Mouse (Mus musculus): Measurements from ENCODE around the gene Hsd17b11.

The Hsd17b11 gene

DNA sequence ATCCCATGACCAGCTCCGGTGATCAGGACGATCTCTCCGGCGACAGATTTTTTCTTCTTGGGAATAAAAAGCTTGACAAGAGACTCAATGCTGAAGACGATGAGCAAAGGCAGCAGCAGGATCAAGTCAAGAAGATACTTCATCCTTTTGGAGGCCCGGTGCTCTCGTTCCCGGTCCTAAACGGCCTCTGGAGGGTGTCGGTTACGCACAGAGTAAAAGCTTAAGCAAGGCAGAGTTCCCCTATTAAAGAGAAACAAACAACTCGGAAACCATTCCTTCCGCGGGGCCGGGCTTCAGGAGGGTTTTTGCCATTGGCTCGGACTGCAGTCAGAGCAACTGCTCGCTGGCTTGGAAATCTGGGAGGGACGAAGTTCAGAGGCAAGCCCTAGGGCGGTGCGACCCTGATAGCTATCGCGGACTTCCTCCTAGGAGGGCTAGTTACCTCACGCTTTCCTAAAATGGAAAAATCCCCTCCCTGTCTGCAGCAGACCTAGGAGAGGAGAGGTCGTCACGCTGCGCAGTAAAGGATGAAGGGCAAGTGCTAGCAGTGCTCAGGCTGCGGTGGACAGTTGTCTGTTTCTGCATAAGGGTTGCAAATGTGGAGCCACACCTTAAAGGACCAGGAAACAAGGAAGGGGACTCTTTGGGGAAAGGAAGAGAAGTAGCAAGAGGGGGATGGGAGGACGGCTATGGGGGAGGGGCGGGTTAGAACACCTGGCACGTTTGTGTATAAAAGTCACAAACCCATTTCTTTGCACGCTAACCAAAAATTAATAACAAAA is at the start of gene Hsd17b11:
TSS of gene Hsd17b11 (minus strand) at position 323 of the 782 bp plus-strand sequence.
- DNase-seq (ENCODE audit: extremely low read depth, low read depth) = peak; percentile 88

DNA sequence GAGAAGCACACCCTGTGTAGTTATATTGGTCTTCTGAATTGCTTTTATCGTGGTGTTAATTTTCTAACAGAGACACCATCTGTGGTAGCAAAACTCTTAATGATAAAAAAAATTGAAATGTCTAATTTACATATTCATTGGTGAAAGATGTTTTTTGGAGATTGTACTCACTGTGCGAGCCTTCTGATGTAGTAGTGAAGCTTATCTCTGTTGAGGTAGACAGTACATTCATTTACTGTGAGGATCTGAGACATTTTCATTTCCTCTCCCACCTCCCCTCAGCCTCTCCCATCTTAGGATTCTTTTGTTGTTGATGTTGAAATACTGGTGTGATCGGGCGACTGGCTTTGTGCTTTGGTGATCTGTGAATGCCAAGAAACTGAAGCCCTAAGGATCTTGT is 49.3 kb upstream of the Hsd17b11 start:
- DNase-seq (ENCODE audit: extremely low read depth, low read depth) = no peak

DNA sequence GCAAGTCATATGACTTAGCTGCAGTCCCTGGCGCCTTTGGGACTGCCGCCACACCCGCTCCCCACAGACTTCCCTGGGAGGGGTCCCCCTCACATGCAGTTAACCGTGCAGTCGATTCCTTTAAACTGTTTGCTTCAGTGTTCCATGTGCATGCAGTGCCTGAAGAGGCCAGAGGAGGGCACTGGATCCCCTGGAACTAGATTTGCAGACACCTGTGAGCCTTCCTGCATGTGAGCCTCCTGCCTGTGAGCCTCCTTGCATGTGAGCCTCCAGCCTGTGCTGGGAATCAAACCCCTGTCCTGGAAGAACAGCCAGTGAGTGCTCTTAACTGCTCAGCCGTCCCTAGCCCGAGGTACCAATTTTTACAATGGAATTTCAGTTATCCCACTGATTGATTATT is 47.0 kb upstream of the Hsd17b11 start:
- no peak for DNase-seq (ENCODE audit: extremely low read depth, low read depth)

DNA sequence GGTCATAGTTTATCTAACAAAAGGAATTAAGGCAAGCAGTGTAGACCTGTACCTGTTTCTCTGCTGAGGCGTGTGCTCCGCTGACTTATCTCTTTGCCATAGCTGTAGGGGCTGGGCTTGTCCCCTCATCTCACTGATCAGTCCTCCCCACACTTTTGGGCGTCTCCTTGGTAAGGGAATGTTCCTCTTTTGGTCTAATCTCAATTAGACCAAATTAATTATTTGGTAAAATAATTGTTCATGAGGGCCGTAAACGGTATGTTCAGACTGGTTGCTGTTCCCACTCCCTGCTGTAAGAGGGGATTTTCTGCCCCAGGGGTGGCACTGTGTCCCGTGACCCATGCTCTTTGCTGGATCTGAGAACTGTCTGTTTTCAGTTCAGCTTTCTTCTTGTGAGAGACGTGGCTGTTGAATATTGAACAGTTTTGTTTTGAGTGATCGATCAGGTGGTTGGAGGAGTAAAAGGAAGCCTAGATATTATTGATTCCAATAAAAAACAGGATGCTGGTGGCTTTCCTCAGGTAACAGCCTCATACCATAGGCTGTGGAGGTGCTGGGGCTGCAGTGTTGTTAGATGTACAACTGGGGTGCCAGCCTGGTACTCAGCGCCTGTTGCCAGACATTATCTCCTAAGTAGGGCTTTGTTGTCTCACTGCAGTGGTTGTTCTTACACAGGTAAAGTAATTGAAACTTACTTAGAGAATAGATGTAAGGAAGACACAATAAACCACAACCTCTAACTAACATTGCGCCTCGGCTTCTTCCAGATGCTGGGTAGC is 41.2 kb upstream of the Hsd17b11 start:
- peak; percentile 58 for DNase-seq (ENCODE audit: extremely low read depth, low read depth)

DNA sequence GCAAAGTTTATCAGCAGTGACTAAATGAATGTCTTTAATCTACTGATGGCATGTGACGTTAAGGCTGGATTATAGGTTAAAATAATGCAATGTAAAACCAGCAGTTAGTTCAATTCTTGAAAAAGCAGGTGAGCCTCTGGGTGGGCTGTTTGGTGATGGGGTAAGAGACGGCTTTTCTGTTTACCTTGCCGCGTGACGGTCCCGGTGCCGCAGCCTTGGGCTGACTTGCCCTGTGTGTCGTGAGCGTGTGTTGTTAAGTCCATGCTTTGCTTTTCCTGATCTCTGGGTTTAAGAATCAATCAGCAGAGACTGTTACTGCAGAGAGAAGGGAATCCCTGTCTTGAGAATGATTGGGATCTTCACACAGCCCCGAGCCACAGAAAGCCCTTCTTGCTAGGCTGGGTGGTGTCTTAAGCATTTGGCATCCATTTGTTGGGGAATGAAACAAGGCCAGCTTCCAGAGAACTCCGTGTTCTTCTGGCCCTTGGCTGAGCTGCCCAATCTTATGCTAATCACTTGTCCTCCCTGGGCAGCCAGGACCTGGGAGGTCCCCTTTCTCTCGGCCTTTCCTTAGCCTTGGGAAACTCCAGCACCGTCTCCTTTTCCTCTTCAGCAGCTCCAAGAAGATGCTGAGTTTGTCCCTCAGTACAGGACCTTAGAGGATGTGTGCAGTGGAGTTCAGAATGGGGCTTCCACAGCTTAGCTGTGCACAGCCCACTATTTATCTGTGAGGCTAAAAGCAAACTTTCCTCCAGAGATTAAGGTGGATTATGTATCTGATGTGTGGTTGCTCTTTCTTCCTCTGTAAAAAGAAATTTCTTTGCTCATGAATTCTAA is 40.4 kb upstream of the Hsd17b11 start:
- DNase-seq (ENCODE audit: extremely low read depth, low read depth) = no peak

DNA sequence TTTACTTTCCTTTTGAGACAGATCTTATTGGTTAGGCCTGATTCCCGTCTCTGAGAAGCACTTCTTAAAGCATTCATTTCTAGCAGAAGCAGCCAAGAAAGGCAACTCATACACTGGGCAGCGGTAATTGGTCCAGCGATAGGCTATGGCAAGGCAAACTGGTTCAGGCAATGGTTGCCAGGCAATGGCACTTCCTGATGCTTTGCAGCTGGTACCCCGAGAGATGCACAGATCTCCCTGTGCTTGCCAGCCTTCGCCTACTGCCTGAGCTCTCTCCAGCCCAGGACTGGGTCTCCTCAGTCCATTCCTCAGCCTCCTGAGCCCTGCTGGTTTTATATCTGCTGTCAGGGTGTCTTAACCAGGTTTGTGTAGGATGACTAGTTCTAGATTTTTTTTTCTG is 38.7 kb upstream of the Hsd17b11 start:
- no peak for DNase-seq (ENCODE audit: extremely low read depth, low read depth)

DNA sequence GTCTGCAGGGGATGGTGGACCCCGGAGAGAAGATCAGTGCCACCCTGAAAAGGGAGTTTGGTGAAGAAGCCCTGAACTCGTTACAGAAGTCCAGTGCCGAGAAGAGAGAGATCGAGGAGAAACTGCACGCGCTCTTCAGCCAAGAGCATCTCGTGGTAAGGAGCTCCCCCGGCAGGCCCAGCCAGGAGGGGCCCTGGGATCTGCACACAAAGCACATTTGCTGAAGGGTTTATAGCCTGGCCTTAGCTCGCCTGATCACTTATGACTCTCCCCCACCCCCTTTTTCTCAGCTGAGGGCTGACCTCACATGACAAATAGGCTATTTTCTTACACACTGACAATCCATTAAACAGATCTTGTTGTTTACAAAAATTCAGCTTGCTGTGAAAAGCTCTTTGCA is 37.9 kb upstream of the Hsd17b11 start:
- no peak for DNase-seq (ENCODE audit: extremely low read depth, low read depth)

DNA sequence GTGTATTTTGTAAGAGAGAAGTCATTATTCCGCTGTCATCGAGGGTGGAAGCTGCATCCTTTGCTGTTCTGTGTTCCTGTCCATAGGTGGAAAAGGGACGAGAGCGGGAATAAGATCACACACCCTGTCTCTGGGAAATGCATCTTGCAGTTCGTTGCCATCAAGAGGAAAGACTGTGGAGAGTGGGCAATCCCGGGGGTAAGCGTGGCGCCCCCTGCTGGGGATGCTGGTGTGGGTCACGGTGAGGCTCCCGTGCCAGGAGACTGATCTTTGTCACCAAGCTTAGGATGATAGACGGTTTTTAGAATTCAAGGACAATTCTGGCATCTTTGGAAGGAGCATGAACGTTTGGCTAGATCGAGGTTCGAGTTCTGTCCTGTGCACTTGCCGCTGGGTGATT is 36.3 kb upstream of the Hsd17b11 start:
- no peak for DNase-seq (ENCODE audit: extremely low read depth, low read depth)

DNA sequence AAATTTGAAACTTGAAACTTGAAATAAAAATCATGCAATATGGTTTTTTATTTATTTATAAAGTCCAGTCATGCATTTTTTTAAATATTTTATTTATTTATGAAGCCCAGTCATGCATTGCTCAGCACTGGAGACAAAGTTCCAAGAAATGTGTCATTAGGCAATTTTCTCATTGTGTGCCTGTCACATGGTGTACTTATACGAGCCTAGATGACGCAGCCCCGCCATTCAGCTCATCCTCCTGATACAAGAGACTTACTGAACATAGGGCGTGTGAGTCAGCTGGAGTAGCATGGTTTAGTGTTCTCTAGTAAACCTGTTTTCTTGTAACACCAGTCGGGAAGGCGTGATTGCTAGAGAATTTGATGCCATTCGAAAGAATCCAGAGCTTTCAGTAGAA is 34.6 kb upstream of the Hsd17b11 start:
- no peak for DNase-seq (ENCODE audit: extremely low read depth, low read depth)

DNA sequence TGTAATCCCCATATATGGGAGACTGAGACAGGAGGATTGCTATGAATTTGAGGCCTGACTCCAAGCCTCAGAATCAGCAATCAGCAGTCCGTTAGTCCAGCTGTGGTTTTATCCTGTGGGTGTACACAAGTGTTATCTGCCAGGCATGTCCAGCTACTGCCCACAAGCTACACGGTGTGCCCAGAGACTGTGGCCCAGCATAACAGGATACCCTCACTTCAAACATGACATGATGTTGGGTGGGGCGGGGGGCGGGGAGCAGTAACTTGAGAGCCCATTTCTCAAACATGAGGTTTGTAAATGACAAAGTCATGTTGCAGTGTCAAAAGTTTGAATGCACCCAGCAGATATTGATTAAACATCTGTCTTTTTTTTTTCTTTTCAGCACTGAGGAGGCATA is 34.1 kb upstream of the Hsd17b11 start:
- DNase-seq (ENCODE audit: extremely low read depth, low read depth) = no peak

DNA sequence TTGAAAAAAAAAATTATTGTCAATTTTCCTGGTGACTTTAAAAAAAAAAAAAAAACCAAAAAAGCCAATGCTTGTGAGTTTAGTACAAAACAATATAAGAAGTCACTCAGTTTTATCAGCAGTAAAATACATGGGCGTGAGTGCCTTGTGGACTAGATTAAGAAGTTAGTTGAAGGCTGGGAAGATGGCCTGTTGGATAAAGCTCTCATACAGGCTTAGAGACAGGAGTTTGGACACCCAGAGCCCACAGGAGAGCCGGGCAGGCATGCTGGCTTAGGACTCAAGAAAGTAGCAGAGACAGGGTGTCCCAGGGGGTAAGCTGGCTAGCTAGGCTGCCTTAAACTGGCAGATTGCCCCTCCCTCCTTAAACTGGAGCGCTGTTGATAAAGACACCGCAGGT is 33.2 kb upstream of the Hsd17b11 start:
- no peak for DNase-seq (ENCODE audit: extremely low read depth, low read depth)

DNA sequence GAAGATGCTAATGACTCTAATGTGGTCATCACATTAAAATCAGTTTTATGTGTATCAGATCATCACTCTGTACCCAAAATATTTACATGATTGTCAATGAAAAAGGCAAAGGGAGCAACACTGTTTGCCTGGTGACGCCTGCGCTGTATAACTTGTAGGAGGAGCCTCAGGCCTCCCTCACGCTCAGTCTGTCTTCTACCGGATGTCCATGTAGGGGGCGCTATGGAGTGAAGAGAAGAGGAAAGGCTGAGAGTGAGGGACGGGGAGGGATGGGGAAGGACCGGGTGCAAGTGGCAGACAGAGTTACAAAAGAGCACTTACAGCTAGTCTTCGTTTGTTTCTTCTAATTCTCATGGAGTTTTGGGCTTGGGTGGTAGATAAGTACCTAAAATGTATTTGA is 31.2 kb upstream of the Hsd17b11 start:
- DNase-seq (ENCODE audit: extremely low read depth, low read depth) = no peak

DNA sequence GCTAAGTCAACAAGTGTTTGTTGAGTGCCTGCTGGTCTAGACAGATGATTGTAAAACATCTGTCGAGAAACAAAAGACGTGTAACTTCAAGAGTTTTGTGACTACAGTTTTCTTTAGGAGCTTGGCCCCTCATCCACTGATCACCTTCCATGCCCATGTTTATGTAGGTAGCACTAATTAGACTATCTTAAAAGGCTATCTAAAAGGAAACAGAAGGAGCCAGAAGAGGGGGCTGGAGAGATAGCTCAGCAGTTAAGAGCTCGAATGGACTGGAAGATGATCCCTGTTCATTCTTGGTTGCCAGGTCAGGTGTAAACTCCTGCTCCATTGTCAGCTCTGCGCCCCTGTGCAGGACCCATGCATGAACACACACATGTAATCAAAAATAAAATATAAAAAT is 26.4 kb upstream of the Hsd17b11 start:
- no peak for DNase-seq (ENCODE audit: extremely low read depth, low read depth)

DNA sequence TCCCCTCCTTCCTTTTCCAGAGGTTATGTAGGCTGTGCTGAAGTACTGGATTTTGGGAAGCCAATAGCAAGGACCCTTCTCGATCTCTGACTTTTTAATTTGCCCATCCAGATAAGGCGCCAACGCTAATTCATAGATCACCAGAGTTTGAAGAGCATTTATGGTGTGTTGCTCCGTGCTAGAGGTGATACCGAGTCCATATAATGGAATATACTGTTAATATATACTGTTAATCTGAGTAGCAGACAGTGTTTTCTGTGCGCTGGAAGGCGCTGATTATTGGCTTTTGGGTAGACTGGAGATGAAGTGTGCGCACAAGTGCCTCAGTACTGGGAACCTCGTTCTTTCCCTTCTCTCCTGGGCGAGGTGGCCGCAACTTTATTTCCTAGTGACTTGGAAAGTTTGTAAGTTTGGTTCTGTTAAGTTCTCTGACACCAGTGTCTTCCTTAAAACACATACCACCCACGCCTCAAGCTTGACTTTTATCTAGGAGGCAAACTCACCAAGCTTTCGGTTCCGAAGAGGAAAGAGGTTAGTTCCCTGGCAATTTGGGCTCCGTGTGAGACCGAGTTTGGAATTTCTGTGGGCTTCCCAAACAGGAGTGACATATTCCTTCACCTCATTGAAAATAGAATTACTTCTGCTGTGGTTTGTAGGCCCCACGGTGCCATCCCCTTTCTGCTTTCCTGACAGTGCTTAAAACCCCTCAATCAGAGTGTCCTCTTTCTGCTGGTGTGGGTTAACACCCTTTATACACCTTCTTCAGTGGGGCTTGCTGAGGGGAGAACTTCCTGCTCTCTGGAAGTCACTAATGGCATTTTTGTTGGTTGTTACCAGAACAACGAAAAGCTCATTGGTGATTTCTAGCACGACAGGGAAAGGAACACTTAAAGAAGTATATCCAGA is 25.7 kb upstream of the Hsd17b11 start:
- peak; percentile 41 for DNase-seq (ENCODE audit: extremely low read depth, low read depth)

DNA sequence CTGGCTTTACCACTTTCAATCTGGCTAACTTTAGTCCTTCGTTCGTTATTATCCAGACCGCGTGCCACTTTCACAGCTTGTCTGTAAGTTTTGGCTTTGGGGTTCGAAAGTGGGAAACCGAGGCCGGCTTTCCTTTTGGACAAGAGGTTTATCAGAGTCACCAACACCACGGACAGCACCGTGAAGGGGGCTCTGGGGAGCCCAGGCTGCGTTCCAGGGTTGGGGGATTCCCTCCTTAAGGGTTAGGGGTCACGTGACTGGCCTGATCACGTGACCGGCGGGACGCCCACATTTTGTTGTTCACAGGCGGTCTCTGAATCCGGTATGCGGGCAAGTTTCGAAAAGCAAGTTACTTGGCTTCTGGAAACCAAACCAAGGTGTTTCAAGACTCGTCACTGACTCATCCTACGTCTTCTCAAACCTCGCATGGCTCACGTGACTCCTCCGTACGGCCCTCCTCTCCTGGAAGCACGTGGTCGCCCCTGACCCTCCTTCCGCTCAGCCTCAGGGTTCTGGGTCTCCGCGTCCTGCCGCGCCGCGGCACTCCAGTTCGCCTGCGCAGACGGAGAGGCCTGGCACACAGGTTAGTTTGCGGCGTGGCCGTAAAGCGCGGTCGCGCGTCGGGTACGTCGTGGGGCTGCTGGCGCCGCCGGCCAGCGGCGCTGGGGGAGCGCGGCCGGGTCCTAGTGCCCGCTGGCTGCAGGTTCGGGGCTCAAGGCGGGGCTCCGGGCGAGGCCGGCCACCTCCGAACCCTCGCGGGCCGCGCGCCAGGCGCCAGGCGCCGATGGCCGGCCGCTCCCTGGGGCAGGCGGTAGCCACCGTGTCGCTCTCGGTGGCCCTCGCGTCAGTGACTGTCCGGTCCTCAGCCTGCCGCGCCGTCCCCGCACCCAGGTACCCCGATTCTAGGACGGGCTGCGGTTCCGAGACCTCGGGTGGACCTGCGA is 24.8 kb upstream of the Hsd17b11 start, which contains the start of gene Nudt9:
TSS of gene Nudt9 (plus strand) at position 51 of the 944 bp plus-strand sequence.
- peak; percentile 95 for DNase-seq (ENCODE audit: extremely low read depth, low read depth)

DNA sequence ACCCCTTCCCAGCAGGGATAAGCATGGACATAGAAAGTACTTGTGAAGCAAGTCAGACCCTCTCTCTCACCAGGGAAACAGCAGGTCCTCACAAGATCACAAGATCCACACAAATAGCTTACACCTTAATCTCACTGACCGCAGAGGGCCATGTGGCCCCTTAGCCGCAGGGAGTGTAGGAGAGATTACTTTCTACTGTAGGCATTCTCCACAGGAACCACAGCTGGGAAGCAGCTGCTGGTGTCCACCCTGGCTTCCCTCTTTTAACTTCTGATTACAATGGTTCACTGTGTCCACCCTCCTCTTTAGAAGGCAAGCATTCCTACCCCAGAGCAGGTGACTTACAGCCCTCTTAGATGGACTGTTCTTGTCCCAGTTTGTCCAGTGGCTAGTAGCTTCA is 22.0 kb upstream of the Hsd17b11 start:
- peak; percentile 38 for DNase-seq (ENCODE audit: extremely low read depth, low read depth)

DNA sequence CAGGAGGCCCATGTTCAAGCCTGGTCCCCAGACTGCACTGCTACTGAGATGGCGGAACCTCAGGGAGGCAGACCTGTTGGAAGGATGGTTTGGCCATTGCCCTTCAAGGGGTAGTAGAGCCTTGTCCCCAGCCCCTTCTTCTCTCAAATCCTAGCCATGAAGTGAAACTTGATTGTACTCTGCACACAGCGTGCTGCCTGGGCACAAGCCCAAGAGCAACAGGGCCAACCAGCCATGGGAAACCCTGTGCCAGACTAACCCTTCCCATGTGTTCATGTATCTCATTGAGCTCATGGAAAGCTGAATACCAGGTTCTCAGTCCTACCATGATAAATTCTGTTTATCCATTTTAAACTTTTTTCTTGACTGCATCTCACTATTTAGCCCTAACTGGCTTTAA is 21.2 kb upstream of the Hsd17b11 start:
- DNase-seq (ENCODE audit: extremely low read depth, low read depth) = no peak

DNA sequence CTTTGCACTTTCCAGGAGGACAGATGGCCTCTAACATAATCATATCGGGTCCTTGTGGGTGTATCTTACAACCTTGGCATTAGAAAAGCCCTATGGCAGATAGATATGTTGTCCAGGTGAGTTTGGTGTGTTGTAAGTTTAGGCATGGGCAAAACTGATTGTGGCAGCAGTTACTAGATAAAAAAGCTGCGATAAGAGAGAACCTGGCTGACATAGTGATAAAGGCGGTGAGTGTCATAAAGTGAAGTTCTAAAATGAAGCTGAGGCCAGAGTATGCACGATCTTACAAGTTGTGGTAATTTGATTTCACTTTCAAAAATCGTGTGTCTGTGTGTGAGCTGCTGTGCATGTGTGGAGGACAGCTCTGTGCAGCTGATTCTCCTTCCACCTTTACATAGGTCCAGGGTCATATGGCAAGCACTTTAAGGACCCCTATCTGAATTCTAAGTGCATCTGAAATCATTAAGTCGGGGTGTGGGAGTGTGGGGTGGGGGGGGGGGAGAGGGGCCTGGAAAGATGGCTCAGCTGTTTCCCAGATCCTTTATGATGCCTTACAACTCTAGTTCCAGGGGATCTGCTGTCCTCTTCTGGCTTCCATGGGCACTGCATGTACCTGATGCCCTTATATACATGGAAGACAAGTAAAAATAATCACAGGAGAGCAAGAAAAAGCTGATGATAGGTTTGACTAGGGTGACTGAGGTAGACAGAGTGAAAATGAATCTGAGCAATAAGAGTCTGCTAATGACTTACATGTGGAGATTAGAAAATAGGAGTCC is 17.6 kb upstream of the Hsd17b11 start:
- no peak for DNase-seq (ENCODE audit: extremely low read depth, low read depth)

DNA sequence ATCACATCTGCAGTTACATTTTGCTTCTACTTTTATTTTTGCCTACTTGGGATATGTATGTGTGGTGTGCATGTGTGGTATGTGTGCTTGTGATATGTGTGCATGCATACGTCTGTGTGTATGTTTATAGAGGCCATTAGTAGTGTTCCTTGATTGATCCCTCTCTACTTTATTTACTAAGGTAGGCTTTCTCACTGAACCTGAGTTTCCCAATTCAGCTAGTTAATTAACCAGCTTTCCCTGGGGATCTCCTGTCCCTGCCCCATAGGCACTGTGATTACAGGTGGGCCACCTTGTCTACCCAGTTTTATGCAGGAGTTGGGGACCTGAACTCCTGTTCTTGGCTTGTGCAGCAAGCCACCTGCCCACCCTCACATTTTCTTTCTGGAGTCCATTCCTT is 15.0 kb upstream of the Hsd17b11 start:
- no peak for DNase-seq (ENCODE audit: extremely low read depth, low read depth)
